Mouse (Mus musculus) lung, postnatal 0 days (tissue): ENCODE results near the gene E130309D02Rik.

Experiments used
- CTCF ChIP-seq: IDR thresholded peaks from 2 replicates; pipeline ENCODE4 v1.5.1; 2016; ENCODE audit warnings: antibody characterized with exemption, mild to moderate bottlenecking
- EP300 ChIP-seq: IDR thresholded peaks from 2 replicates; pipeline ENCODE4 v1.6.1; 2016; ENCODE audit warnings: antibody characterized with exemption, mild to moderate bottlenecking, control low read depth

DNA sequence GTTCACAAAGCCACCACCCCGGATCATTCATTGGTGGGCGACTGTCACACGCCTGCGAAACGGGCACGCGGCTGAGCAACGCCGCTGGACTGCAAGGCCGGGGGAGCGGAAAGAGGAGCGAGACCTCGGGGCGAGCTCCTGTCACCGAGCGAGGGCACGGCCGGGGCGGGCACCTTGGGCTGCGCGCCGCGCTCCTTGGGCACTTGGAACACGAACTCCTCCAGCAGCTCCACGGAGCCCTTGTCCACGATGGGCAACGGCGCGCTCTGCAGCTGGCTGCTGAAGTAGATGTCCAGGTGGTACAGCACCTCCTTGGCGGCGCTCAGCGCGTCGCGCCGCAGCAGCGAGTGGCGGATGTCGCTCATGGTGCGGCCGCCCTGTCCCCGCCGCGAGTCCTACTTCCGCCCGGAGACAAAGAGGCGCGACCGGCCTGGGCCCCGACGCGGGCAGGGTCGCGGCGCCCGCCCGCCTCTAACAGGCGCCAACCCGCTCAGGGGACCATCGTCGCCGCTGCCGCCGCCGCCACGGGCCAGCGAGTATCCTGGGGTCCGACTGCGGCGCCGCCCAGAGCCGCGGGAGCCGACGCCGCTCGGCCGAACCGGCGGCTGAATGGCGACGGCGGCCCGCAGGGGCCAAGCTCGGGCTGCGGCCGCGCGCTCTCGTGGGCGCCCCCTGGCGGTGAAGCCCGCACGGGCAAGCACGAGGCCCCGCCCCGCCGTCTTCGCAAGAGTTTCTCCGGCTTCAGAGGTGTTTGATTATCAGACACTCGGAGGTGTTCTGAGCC, at the start of gene E130309D02Rik:
- TF ChIP-seq CTCF = peak; percentile 82
- no peak for TF ChIP-seq EP300
